Mouse (Mus musculus): ENCODE data around the gene Vti1a. TPM values are rescaled to one million over a fixed set of nuclear protein-coding genes. Genes with fewer than 3 reads are reported as not detected.

Vti1a gene
- total RNA-seq, 1 experiment, result 14.9 TPM

GRCm38 (mm10) chr19:55440306-55440705 is 124.2 kb downstream of the Vti1a start:
- Histone ChIP-seq H3K4me3 (ENCODE audit: insufficient read depth in 1 of 2, low read depth in 1 of 2, low read length in 2 of 2, poor library complexity in 1 of 2, severe bottlenecking in 1 of 2) (no peak overlapping the region), H3K4me1 (ENCODE audit: control insufficient read depth in 2 of 2, insufficient read depth in 2 of 2, low read length in 2 of 2, poor library complexity in 1 of 2) (no peaks in the 10 kb centered on the region), H3K27ac (ENCODE audit: insufficient read depth, low read depth, low read length, poor library complexity, severe bottlenecking) (no peak overlapping the region), H3K36me3 (ENCODE audit: control insufficient read depth, insufficient read depth, low read length, poor library complexity, severe bottlenecking) (no peaks in the 10 kb centered on the region), H3K9me3 (ENCODE audit: control insufficient read depth, insufficient read depth, low read depth, low read length) (no peaks in the 10 kb centered on the region), H3K9ac (ENCODE audit: insufficient read depth, low read depth, low read length, poor library complexity, severe bottlenecking) (no peak overlapping the region)
- no peak for DNase-seq (ENCODE audit: low read depth, low spot score)
- in situ Hi-C loops (cut with MboI; ENCODE audit: low sequenced_read_pairs in 2 of 2, unreplicated experiment in 2 of 2), result no loop called here
- TF ChIP-seq ZNF384 (IDR thresholded peaks at IDR 0.05; ENCODE audit: low read depth, low read length) (no peak), MAFK (IDR thresholded peaks at IDR 0.05; ENCODE audit: insufficient read depth, low read depth, low read length) (no peak), CHD2 (IDR thresholded peaks at IDR 0.05; ENCODE audit: low read depth, low read length) (no peak), HCFC1 (IDR thresholded peaks at IDR 0.05; ENCODE audit: borderline replicate concordance, insufficient read depth, low read length) (no peak), ZC3H11A (IDR thresholded peaks at IDR 0.05; ENCODE audit: borderline replicate concordance, low read depth, low read length) (no peak)

GRCm38 (mm10) chr19:55443618-55444017 is 127.5 kb downstream of the Vti1a start:
- TF ChIP-seq ZC3H11A (IDR thresholded peaks at IDR 0.05; ENCODE audit: borderline replicate concordance, low read depth, low read length), result no peak
- no peak for TF ChIP-seq MAFK (IDR thresholded peaks at IDR 0.05; ENCODE audit: insufficient read depth, low read depth, low read length)
- TF ChIP-seq HCFC1 (IDR thresholded peaks at IDR 0.05; ENCODE audit: borderline replicate concordance, insufficient read depth, low read length), result no peak
- TF ChIP-seq CHD2 (IDR thresholded peaks at IDR 0.05; ENCODE audit: low read depth, low read length), result no peak
- no peak for TF ChIP-seq ZNF384 (IDR thresholded peaks at IDR 0.05; ENCODE audit: low read depth, low read length)
- DNase-seq (ENCODE audit: low read depth, low spot score), result no peak
- in situ Hi-C loops (cut with MboI; ENCODE audit: low sequenced_read_pairs in 2 of 2, unreplicated experiment in 2 of 2), result no loop called here
- no peak overlapping the region for H3K9ac ChIP-seq (ENCODE audit: insufficient read depth, low read depth, low read length, poor library complexity, severe bottlenecking)
- H3K36me3 ChIP-seq (ENCODE audit: control insufficient read depth, insufficient read depth, low read length, poor library complexity, severe bottlenecking), result no peaks in the 10 kb centered on the region
- H3K4me1 ChIP-seq (ENCODE audit: control insufficient read depth in 2 of 2, insufficient read depth in 2 of 2, low read length in 2 of 2, poor library complexity in 1 of 2), result no peaks in the 10 kb centered on the region
- no peak overlapping the region for H3K27ac ChIP-seq (ENCODE audit: insufficient read depth, low read depth, low read length, poor library complexity, severe bottlenecking)
- H3K9me3 ChIP-seq (ENCODE audit: control insufficient read depth, insufficient read depth, low read depth, low read length), result no peaks in the 10 kb centered on the region
- H3K4me3 ChIP-seq (ENCODE audit: insufficient read depth in 1 of 2, low read depth in 1 of 2, low read length in 2 of 2, poor library complexity in 1 of 2, severe bottlenecking in 1 of 2), result no peak overlapping the region

GRCm38 (mm10) chr19:55449084-55449483 is 133.0 kb downstream of the Vti1a start:
- TF ChIP-seq HCFC1 (IDR thresholded peaks at IDR 0.05; ENCODE audit: borderline replicate concordance, insufficient read depth, low read length) (no peak), ZNF384 (IDR thresholded peaks at IDR 0.05; ENCODE audit: low read depth, low read length) (no peak), CHD2 (IDR thresholded peaks at IDR 0.05; ENCODE audit: low read depth, low read length) (no peak), ZC3H11A (IDR thresholded peaks at IDR 0.05; ENCODE audit: borderline replicate concordance, low read depth, low read length) (no peak), MAFK (IDR thresholded peaks at IDR 0.05; ENCODE audit: insufficient read depth, low read depth, low read length) (no peak)
- Histone ChIP-seq H3K9ac (ENCODE audit: insufficient read depth, low read depth, low read length, poor library complexity, severe bottlenecking) (no peak overlapping the region), H3K4me3 (ENCODE audit: insufficient read depth in 1 of 2, low read depth in 1 of 2, low read length in 2 of 2, poor library complexity in 1 of 2, severe bottlenecking in 1 of 2) (no peak overlapping the region), H3K4me1 (ENCODE audit: control insufficient read depth in 2 of 2, insufficient read depth in 2 of 2, low read length in 2 of 2, poor library complexity in 1 of 2) (no peaks in the 10 kb centered on the region), H3K9me3 (ENCODE audit: control insufficient read depth, insufficient read depth, low read depth, low read length) (no peaks in the 10 kb centered on the region), H3K36me3 (ENCODE audit: control insufficient read depth, insufficient read depth, low read length, poor library complexity, severe bottlenecking) (no peaks in the 10 kb centered on the region), H3K27ac (ENCODE audit: insufficient read depth, low read depth, low read length, poor library complexity, severe bottlenecking) (no peak overlapping the region)
- DNase-seq (ENCODE audit: low read depth, low spot score), result no peak
- in situ Hi-C loops (cut with MboI; ENCODE audit: low sequenced_read_pairs in 2 of 2, unreplicated experiment in 2 of 2), result no loop called here

- in situ Hi-C loops (cut with MboI; ENCODE audit: low sequenced_read_pairs in 2 of 2, unreplicated experiment in 2 of 2), result no loop called here
- Histone ChIP-seq H3K4me3 (ENCODE audit: insufficient read depth in 1 of 2, low read depth in 1 of 2, low read length in 2 of 2, poor library complexity in 1 of 2, severe bottlenecking in 1 of 2) (no peak overlapping the region), H3K36me3 (ENCODE audit: control insufficient read depth, insufficient read depth, low read length, poor library complexity, severe bottlenecking) (no peaks in the 10 kb centered on the region), H3K9ac (ENCODE audit: insufficient read depth, low read depth, low read length, poor library complexity, severe bottlenecking) (no peak overlapping the region), H3K9me3 (ENCODE audit: control insufficient read depth, insufficient read depth, low read depth, low read length) (no peaks in the 10 kb centered on the region), H3K27ac (ENCODE audit: insufficient read depth, low read depth, low read length, poor library complexity, severe bottlenecking) (no peak overlapping the region), H3K4me1 (ENCODE audit: control insufficient read depth in 2 of 2, insufficient read depth in 2 of 2, low read length in 2 of 2, poor library complexity in 1 of 2) (no peaks in the 10 kb centered on the region)
- DNase-seq (ENCODE audit: low read depth, low spot score), result no peak
- TF ChIP-seq HCFC1 (IDR thresholded peaks at IDR 0.05; ENCODE audit: borderline replicate concordance, insufficient read depth, low read length) (no peak), MAFK (IDR thresholded peaks at IDR 0.05; ENCODE audit: insufficient read depth, low read depth, low read length) (no peak), CHD2 (IDR thresholded peaks at IDR 0.05; ENCODE audit: low read depth, low read length) (no peak), ZC3H11A (IDR thresholded peaks at IDR 0.05; ENCODE audit: borderline replicate concordance, low read depth, low read length) (no peak), ZNF384 (IDR thresholded peaks at IDR 0.05; ENCODE audit: low read depth, low read length) (no peak)
Measured at GRCm38 (mm10) chr19:55449506-55449905, 133.4 kb downstream of the Vti1a start.

Data from ES-E14 (cell line).